8 mouse cellular contexts compared by ENCODE assay signal in the genomic region with DNA sequence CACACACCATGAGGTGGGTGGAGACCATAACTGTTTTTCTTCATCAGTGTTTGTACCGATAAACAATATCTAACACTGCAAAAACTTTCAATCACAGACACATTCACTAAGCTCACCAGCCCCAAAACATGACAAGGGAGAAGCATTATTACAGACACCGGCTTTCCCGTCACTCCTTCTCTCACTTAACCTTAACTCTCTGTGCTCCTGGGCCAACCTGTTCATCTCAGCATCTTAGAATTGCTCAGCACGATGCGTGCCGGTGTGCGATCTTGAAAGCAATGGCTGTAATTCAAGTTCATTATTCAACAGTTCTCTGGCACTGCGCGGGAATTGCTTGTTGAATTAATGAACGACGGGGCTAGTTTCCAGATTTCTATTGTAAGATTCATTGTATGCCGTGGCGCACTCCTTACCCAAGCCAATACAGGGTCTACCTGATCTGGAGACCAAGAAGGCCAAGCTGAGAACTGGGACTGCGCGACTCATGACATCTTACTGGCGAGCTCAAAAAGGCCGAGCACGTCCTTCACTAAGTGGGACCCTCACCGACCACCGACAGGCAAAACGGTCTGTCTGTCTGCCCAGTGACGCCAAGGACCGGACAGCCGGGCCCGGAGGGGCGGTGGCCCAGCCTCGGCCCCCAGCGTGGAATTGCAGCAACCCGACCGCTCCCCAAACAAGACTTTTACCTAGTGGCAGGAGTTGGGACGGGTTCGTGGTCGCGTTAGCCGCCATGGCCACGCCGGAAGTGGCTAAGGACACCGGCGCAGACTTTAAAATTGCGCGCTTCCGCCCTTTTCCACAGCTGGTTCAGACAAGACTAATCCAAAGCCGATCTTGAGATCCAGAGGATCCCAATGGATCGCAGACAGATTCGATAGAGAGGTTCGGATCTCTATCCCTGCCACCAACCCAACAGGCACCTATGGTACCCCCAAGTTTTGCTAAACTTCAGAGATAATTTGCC. TPM values are rescaled to one million over a fixed set of nuclear protein-coding genes. Genes with fewer than 3 reads are reported as not detected.
A peak's percentile ranks its signal among the peaks of the same experiment; 100 is the strongest.
DNase-seq lines count a peak whose midpoint lies in the region; ATAC-seq lines count a peak whose summit lies in the region.

A gene (minus strand): TSS at position 780 of the 970 bp plus-strand sequence.

- under 1% methylated on average over 46 of the region's 46 CpGs for WGBS in hindbrain, embryonic 15.5 days

- H3K27me3 ChIP-seq in hindbrain, embryonic 15.5 days: no peaks in the 10 kb centered on the region

- no peaks in the 10 kb centered on the region for H3K9me3 ChIP-seq in hindbrain, embryonic 15.5 days

- peak within 1 kb of the TSS; percentile 77 for H3K4me3 ChIP-seq in hindbrain, embryonic 15.5 days

- peak within 1 kb of the TSS; percentile 57 for H3K9ac ChIP-seq in hindbrain, embryonic 15.5 days

- peak within 1 kb of the TSS; percentile 63; the same call in 1 of the 2 replicates for H3K27ac ChIP-seq in hindbrain, embryonic 15.5 days (replicated peaks)

- peak; percentile 96 for DNase-seq in R1 (ENCODE audit: low read depth, low spot score)
- DNase-seq in cerebellum, postnatal 25 days: peak; percentile 82 to 88
- DNase-seq in frontal cortex, postnatal 25 days (ENCODE audit: low spot score in 2 of 2): peak; percentile 78 to 86
- DNase-seq in left cerebral cortex, adult 11 months (ENCODE audit: low spot score): peak; percentile 78
- peak; percentile 87 to 90 for DNase-seq in lung, postnatal 4 days
- peak; percentile 83 for DNase-seq in retina, postnatal 7 days (ENCODE audit: low read depth, low spot score)
- peak; percentile 60 for DNase-seq in urinary bladder, adult 2 months (ENCODE audit: low spot score)

- ATAC-seq in hindbrain, embryonic 15.5 days (ENCODE audit: low FRiP score, low read depth): peak; percentile 94

- no peaks in the 10 kb centered on the region for H3K36me3 ChIP-seq in hindbrain, embryonic 15.5 days

- peak within 1 kb of the TSS; percentile 82 for H3K4me2 ChIP-seq in hindbrain, embryonic 15.5 days

- H3K4me1 ChIP-seq in hindbrain, embryonic 15.5 days (replicated peaks): peaks cover 9% of the 10 kb centered on the region

RNA-seq across cellular contexts. Expression of the gene that starts here (rescaled TPM):
- 70.5 and 89.9 TPM in 2 replicates for polyA plus RNA-seq in hindbrain, embryonic 15.5 days (2015; fragmentation: Nextera tagmentation; extraction: Ambion mirVana)
- polyA plus RNA-seq in urinary bladder, adult 2 months (2012; rRNA removed): 36.3 and 45.1 TPM in 2 replicates

Comparison
In these comparisons a context has a peak if more than half of its experiments do, and no peak if none do; other contexts are left out.
1. Peak in every context shown above with its lines: DNase-seq, ATAC-seq, H3K4me3 ChIP-seq and H3K27ac ChIP-seq.